Mouse (Mus musculus): Measurements from ENCODE around the gene Izumo4. TPM values are rescaled to one million over a fixed set of nuclear protein-coding genes. Genes with fewer than 3 reads are reported as not detected.

Gene Izumo4
- total RNA-seq (2022) = 1 to 10 TPM; 2.2 to 5.3 (median 3.6) TPM

GRCm38 (mm10) chr10:80701721-80702535, at the start of gene Izumo4, which contains the start of gene Mob3a:
Gene Izumo4 (plus strand): TSS chr10:80702184.
Gene Mob3a (minus strand): TSS chr10:80701977.
- peak; percentile 99 for DNase-seq (ENCODE audit: low spot score)

- no peak for DNase-seq (ENCODE audit: low spot score)
Measured at GRCm38 (mm10) chr10:80653156-80653720, 48.7 kb upstream of the Izumo4 start.

GRCm38 (mm10) chr10:80654866-80655265, 47.1 kb upstream of the Izumo4 start:
- DNase-seq (ENCODE audit: low spot score) = no peak

GRCm38 (mm10) chr10:80655406-80656129, 46.4 kb upstream of the Izumo4 start:
- DNase-seq (ENCODE audit: low spot score) = no peak

GRCm38 (mm10) chr10:80656130-80656862, 45.7 kb upstream of the Izumo4 start:
- DNase-seq (ENCODE audit: low spot score) = peak; percentile 94

GRCm38 (mm10) chr10:80656863-80657623, 44.9 kb upstream of the Izumo4 start, which contains the start of gene Btbd2:
Gene Btbd2 (minus strand): TSS chr10:80657071.
- DNase-seq (ENCODE audit: low spot score) = no peak

- DNase-seq (ENCODE audit: low spot score) = no peak
Measured at GRCm38 (mm10) chr10:80658194-80658840, 43.7 kb upstream of the Izumo4 start.

GRCm38 (mm10) chr10:80658841-80659202, 43.2 kb upstream of the Izumo4 start:
- no peak for DNase-seq (ENCODE audit: low spot score)

GRCm38 (mm10) chr10:80659213-80659612, 42.8 kb upstream of the Izumo4 start:
- DNase-seq (ENCODE audit: low spot score) = peak; percentile 75

- DNase-seq (ENCODE audit: low spot score) = no peak
Measured at GRCm38 (mm10) chr10:80661149-80661548, 40.8 kb upstream of the Izumo4 start.

- DNase-seq (ENCODE audit: low spot score) = no peak
Measured at GRCm38 (mm10) chr10:80663485-80664196, 38.3 kb upstream of the Izumo4 start.

GRCm38 (mm10) chr10:80664197-80665015, 37.6 kb upstream of the Izumo4 start:
- peak; percentile 91 for DNase-seq (ENCODE audit: low spot score)

GRCm38 (mm10) chr10:80665016-80665380, 37.0 kb upstream of the Izumo4 start:
- DNase-seq (ENCODE audit: low spot score) = peak; percentile 90

GRCm38 (mm10) chr10:80665459-80665858, 36.5 kb upstream of the Izumo4 start:
- DNase-seq (ENCODE audit: low spot score) = no peak

- DNase-seq (ENCODE audit: low spot score) = no peak
Measured at GRCm38 (mm10) chr10:80665981-80666733, 35.8 kb upstream of the Izumo4 start.

- DNase-seq (ENCODE audit: low spot score) = no peak
Measured at GRCm38 (mm10) chr10:80666837-80667412, 35.1 kb upstream of the Izumo4 start.

GRCm38 (mm10) chr10:80668614-80669013, 33.4 kb upstream of the Izumo4 start:
- no peak for DNase-seq (ENCODE audit: low spot score)

GRCm38 (mm10) chr10:80669018-80669417, 33.0 kb upstream of the Izumo4 start:
- no peak for DNase-seq (ENCODE audit: low spot score)
